Mouse (Mus musculus): Measurements from ENCODE around the gene Stxbp3.

Stxbp3 gene

DNA sequence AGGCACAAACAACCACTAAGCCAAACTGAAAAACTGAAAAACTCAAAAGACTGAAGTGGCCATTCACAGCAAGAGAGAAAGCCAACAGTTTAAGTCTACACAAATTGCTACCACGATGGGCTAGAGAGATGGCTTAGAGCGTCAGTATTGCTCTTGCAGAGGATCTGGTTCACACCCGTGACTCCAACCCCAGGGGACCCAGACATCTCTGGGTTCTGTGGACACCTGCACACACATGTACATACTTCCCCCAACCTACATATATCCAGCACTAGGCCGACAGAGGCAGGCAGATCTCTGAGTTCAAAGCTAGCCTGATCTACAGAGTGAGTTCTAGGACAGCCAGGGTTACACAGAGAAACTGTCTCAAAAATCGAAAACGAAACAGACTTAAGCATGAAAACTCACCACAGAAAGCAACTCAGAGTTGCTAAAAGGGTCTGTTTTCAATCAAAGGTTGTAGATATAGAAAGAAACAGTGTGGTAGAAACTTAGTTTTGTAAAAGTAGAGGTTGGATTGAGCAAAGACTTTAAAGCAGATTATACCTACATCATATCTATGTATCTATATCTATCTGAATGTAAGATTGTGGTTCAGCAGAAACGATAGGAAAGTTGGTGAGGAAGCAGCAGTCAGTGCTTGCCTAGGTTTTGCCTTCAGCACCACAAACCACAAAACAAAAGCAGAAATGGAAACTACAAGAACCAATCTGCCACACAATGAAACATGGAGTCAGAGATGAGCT, 44.6 kb downstream of the Stxbp3 start:
- no peak for DNase-seq

DNA sequence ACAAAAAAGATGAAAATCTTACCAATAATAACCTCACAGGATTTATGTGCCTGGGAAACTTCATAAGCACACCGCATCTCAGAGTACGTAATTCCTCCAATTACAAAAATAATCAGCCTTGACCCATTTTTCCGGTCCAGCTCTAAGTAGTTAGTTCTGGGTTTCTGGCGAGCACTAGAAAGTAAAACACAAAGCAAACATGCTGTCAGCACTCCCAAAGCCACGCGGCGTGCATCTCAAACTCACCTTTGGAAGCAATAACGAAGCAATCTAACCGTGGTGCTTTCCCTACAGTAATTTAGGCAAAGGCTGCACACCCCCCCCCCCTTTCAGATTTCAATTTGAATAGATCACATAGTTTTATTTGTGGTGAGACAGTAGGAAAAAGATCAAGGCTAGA, 45.5 kb downstream of the Stxbp3 start:
- no peak for DNase-seq

DNA sequence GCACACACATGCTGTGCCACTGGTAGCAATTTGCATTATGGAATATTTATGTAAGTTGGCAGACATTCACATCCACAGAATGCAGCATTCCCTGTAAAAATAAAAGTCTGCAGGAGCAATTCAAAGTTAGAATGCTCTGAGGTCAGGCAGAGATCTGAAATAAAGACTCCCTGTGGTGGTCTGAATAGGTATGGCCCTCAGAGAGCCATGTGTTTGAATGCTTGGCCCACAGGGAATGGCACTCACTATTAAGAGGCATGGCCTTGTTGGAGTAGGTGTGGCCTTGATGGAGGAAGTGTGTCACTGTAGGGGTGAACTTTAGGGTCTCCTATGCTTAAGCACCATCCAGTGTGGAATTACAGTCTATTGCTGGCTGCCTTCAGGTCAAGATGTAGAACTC, 47.9 kb downstream of the Stxbp3 start:
- DNase-seq: no peak

DNA sequence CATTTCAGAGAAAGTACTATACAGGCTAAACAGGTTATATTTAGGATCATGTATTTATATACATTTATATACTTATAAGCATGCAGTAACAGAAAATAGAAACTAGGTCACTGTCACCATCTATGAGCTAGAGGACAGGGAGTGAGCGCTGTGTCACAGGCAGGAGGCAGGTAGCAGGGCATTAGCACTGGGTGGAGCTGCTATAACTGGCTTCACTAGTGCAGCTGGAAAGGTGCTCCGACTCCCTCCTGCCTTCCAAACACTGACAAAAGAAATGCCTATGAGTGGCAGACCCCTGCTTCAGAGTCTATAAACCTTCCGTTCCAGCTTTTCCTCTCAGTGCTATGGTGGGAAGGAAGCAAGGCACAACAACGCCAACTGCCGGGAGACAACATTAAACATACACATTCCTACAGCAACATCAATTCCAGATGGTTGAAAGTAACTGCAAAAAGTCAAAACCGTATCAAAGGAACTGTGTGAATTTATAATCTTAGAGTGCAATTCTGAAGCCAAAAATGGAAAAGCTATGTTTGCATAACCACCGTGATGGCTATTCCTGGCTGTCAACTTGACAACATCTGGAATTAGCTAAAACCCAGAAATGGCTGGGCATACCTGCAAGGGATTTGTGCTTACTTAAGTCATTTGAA, 49.1 kb downstream of the Stxbp3 start:
- peak; percentile 10 for DNase-seq

DNA sequence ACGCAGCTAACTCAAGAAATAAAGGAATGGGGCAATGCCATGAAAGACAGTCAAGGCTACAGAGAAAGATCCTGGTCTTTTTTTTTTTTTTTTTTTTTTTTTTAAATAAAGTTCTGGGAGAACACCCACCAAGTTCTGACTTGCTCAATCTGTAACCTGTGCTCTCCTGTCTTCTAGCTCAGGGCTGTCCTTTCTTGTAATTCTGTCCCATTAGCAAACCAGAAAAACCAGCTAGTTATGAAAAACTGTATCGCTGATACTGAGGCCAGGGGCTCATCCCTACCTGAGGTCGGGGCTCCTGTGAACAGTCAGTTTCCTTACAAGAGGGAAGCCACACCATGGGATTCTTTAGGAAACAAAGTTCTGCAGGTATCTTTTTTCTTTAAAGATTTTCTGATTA, 49.8 kb downstream of the Stxbp3 start:
- no peak for DNase-seq

DNA sequence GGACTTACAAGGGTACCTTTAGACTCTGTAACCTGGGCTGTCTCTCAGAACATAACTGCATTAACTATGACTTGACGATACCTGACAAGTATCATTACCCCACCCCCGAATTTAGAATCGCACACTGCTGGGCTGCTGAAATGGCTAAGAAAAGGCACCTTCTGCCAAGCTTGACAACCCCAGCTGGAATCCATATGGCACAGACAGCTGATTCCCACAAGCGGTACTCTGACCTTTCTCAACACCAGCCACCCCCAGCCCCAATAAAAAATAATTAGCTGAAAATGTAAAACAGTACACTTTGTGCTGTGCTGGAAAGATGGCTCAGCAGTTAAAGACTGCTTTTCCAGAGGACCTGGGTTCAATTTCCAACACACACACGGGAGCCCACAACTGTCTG, 51.0 kb downstream of the Stxbp3 start:
- no peak for DNase-seq

DNA sequence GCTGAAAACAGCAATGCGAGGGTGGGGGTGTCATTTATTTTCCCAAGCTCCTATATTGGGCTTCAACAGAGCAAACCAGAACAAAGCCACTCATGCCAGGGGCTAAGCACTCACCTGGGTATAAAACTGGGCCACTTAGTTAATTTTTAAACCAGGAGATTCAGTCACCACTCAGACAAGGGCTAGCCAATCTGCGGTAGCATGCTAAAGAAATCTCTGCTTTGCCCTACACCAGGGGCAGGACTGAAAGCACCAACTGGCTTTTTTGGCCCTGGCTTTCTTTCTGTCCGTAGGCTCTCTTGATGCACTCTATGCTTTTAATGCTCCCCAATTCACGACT, 51.9 kb downstream of the Stxbp3 start:
- DNase-seq: no peak

DNA sequence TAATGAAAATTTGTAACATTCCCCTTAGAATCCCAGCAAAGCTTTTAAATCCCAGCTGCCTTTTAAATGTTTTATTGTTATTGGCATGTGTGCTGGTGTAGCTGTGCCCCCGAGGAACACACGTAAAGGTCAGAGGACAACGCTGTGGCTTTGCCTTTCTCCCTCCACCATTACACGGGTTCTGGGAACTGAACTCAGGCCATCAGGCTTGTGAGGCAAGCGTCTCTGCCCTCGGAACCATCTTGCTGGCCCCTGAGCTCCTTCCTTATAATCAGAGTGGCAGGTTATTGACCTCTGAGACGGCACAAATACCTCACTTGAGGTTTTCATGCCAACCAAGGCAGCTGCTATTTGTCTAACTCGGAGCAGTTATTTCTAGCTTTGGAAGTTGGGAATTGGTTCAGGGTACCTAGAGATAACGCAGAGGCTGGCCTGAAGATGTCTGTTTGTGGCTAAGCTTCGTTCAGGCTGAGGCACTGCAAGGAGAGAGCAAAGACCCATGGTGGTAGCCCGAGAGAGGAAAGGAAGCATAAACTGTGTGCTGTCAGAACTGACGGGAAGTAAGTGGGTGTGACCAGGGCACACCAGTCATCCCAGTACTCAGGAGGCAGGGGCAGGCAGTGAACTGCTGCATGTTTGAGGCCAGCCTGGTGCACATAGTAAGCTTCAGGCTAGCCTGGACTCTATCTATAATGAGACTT, 52.4 kb downstream of the Stxbp3 start:
- DNase-seq: no peak

DNA sequence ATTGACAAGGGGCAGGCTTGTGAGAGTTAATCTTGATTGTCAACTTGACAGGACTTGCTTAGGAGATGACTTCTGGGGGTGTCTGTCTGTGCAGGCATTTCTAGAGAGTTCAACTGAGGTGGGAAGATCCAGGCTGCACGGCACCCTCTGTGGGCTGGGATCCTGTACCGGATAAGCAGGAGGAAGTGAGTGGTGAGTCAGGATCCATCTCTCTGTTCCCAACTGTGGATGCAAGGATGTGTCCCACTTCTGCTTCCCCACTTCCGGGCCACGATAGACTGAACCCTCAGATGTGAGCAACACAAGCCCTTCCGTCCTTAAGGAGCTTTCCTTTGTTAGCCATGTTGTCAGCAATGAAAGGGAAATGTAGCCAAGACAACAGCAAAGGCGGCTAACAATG, 53.8 kb downstream of the Stxbp3 start:
- DNase-seq: no peak

DNA sequence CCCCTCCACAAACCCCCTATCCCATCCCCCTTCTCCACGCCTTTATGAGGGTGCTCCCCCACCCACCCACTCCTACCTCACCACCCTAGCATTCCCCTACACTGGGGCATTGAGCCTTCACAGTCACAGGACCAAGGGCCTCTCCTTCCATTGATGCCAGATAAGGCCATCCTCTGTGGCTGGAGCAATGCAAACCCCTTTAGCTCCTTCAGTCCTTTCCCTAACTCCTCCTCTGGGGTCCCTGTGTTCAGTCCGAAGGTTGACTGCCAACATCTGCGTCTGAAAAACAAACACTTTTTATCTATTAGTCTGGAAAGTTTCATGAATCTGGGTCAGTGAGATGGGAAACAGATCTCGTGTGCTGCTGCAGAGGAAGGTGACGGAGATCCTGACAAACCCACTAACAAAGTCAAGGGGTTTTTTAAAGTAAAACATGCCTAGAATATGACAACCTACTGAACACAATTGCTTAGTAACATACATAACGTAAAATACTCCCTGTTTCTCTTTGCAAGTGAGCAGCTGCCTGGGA, 57.9 kb downstream of the Stxbp3 start:
- no peak for DNase-seq

DNA sequence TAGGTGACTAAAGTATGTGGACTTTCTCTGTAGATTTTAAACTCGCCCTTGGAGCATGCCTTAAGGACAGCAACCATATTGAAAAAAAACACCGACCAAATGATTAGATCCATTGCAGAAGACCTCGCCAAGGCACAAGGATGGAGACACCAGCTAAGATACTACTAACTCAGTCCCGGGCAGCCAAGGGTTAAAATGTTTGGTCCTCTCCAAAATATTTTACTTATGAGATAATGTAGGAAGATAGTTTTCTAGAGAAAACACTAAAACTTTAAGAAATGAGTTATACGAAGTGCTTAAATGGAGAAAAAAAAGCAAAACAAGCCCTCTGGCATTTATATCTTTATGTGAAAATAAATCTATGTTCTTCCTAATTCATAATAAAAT, 58.4 kb downstream of the Stxbp3 start:
- no peak for DNase-seq

DNA sequence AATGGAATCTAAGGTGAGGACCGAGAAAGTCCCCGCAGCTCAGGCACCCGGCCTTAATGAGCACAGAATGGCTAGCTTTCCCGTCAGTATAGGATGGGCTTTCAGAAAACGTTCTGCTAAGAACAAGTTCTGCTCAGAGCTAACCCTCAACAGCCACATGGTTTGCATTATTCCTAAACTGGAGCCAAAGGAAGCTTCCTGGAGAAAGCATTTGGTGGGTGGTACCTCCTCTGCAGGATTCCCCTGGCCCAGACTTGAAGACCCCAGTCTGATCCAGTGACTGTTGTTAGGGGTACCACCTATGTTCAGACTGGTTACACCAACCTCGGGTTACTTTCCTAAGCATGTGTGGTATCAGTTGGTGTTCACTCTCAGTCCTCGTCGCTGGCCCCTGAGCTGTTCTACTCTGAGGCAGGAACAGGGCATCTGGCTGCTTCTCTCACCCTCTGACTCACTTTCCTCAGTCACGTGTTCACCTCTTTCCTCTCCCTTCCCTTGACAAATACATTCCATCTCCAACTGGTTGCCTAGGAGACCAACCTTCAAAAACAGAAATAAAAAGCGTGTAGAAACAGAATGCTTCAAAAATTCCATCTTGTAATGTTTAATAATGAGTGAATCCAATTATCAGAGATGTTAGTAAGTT, 59.0 kb downstream of the Stxbp3 start:
- peak; percentile 32 for DNase-seq

DNA sequence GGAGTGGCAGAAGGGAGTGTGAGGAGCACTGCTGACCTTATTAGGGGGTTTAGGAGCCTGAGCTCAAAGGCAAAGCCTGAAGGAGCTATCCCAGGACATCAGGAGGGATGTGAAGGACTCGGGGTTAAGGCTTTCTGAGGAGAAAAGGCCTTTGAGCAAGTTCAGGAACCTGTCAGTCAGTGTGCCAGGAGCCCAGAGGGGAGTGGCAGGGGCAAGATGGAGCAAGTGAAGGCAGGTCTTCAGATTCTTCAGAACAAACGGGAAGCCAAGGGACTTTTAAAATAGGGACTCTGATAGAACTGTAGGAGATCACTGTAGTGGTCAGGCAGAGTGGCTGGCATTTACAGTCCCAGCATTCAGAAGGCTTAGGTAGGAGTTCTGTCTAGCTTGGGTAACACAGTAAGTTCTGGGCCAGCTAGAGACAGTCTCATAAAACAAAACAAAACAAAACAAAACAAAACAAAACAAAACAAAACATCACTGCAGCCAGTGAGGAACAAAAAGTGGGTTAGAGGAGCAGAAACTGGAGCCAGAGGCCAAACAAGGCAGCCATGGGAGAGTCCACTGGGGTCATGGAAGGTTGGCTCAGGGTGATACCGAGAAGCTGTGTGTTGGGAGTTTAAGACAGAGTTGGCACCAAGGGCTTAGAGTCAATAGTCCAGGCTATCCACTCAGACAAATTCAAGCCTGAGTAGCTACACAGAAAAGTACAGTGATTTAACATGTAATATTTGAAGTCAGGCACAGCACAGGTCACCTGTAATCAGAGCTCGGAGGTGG, 61.4 kb downstream of the Stxbp3 start:
- no peak for DNase-seq

DNA sequence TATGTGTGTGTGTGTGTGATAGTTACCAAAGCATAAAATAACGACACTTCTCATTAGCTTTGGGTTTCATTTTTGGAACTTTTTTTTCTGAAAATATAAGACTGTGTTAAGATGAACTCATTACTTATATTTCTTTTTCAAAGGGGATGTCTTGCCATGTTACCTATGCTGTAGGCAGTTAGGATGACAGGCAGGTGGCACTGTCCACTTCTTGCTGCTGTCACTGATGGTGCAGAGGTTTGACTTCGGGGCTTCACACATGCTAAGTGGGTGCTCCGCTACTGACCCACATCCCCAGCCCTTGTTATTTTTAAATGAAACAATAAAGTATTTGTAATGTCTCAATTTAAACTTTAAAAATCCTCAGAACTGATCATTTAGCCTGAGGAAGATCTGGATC, 67.5 kb downstream of the Stxbp3 start:
- no peak for DNase-seq

DNA sequence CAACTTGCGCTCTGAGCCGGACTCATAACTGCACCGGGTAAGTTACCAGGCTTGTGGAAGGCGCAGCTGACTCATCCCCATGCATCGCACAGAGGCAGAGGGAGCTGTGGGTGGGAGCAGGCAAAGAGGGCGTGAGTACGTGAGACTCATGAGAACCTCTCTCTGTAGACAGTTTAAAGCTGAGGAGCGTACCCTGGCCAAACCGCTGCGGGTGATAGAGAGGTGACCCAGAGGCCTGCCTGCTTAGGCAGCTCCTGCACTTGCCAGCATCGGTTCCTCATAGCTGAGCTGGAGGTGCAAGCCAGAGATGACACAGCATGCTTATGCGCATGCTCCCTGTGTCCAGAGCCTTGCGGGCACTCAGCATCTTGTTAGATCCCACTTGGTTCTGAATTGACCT, 68.1 kb downstream of the Stxbp3 start:
- DNase-seq: peak; percentile 62

DNA sequence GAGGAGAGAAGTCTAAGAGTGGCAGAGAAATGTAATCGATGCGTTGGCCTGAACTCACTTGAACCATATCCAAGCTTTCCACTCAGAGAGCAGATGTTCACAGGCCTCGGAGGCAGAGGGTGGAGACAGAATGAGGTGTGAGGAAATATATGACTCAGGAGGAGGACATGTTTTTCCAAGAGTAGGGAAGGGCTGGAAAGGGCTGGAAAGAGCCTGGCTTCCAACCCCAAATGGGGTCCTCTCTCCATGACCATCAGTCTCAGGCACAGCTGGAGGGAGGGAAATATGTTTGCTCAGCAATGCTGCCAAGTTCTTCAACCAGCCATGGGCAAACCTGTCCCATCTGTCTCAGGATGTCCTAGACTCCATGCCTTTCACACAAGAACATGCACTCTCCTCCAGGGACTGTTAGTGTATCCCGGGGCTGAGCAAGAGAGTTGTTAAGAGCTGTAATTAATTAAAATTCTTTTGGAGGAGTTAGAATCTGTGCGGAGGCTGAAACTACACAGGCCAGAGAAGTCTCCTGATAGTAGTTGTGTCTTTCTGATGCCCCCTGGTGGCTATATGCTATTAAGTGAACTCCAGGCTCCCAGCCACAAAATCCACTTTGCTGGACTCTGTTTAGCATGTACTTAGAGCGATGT, 69.5 kb downstream of the Stxbp3 start:
- peak; percentile 40 for DNase-seq

DNA sequence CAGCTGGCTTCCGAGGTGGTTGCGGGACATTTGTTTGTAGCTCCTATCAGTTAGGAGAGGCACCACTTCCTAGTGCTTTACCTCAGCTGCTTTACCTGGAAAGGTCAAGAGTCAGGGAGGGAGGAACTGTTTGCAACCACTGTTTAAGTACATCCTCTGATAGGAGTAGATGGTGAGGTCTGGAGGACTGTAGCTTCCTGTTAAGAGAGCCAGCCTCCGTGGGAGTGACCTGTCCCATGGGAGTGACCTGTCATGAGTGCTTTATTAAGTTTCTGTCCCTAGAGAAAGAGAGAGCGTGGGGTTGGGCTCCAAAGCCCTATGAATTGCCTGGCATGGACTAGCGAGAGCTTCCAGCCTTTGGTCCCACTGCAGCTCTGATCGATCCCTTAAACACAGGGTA, 70.8 kb downstream of the Stxbp3 start:
- DNase-seq: no peak

DNA sequence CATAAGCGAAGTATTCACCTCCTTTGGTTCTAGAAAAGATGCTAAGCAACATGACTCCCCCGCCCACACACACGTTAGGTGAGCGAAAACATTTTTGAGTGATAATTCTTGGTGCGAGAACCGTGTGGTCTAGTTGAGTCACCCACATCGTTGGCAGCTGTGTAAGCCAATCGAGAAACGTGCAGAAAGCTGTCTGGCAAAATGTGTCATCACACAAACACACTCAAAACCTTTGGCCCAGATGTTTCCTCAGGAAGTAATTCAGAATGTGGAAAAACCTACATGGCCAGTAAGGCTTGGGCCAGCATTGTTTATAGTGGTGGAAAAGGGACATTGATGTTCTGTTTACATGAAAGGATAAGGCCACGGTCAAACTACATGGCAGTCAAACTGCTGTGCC, 72.9 kb downstream of the Stxbp3 start:
- no peak for DNase-seq

DNA sequence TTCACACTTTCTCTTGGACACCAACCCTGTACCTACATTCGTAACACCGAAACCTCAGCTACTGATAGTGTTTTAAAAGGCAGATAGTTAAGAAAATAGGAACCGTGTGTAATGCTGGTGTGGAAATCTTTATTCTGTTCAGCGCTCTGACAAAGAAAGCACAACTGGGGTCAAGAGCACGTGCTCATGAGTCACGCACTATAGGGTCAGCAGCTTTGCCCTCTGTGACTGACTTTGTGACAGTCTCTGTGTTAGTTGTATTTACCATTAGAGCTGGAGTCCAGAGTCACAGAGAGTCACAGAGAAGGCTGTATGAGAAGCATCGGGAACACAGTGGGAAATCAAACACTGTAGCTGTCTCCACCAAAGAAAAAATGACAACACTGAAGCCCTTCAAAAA, 73.4 kb downstream of the Stxbp3 start:
- DNase-seq: no peak

DNA sequence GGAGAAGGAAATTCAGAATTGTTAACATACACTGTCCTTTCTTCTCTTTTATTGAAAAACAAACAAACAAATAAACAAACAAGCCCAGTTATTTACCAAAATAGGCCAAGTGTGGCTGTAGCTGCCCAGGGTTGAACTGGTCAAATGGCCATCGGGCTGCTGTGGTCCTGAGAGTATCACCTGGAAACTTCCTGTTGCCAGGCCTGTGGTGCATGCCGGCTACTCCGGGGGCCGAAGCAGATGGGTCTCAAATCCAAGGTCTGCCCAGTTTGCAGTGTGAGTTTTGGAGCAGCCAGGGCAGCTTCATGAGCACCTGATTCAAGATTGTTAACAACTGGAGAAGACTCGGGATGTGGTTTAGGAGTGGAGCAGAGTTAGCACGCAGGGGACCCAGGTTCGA, 74.8 kb downstream of the Stxbp3 start:
- no peak for DNase-seq

DNA sequence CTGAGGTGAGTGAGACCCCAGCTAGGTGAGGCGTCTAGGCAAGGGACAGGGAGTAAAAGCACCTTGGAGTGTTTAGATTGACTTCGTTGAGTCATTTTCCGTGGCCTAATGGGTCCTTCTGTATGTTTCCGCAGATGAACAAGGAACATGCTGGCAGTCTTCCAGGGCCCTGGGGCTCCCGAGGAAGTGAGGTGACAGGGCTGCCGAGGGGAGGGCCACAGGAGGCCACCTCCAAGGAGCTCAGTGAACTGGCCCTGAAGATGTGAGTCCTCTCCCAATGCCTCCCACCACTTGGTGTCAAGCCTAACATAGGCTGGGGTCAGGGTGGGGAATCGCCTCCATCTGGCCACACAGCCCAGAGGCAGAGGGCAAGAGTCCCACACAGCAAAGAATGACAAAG, 75.3 kb downstream of the Stxbp3 start:
- no peak for DNase-seq

DNA sequence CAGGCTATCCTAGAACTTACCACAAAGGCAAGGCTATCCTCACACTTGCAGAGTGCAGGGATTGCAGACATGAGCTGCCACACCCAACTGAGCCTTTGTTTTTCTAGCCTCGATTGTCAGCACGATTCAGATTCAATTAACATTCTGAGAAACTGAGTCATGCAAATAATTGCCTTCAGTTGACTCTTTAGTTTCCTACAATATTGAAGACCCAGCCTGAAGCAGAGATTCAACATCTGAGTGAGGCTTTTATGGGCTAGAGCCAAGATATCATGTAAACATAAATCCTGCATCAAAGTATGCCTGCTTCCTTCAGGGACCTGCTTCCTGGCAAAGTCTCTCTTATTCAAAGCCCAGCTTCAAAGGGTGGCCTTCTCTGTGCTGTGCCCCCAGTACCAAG, 76.6 kb downstream of the Stxbp3 start:
- DNase-seq: no peak

All from right cerebral cortex, postnatal 25 days (tissue).